Mouse (Mus musculus): ENCODE data around the gene Ccnt2.
"Not testable (repeated sequence)": the region's sequence is repeated elsewhere in the genome, so short reads cannot be mapped to it uniquely, and the experiment has no call there.

The Ccnt2 gene

GRCm38 (mm10) chr1:127773803-127774500 lies at the start of gene Ccnt2:
Gene Ccnt2, plus strand, starts transcription at chr1:127774164.
- DNase-seq (ENCODE audit: extremely low read depth, low read depth, low spot score): peak; percentile 83

- no peak for DNase-seq (ENCODE audit: extremely low read depth, low read depth, low spot score)
Measured at GRCm38 (mm10) chr1:127729096-127729495, 44.9 kb upstream of the Ccnt2 start, which contains the start of gene Acmsd. Gene Acmsd, plus strand, starts transcription at chr1:127729413.

- DNase-seq (ENCODE audit: extremely low read depth, low read depth, low spot score): no peak
Measured at GRCm38 (mm10) chr1:127731086-127731485, 42.9 kb upstream of the Ccnt2 start.

DNA sequence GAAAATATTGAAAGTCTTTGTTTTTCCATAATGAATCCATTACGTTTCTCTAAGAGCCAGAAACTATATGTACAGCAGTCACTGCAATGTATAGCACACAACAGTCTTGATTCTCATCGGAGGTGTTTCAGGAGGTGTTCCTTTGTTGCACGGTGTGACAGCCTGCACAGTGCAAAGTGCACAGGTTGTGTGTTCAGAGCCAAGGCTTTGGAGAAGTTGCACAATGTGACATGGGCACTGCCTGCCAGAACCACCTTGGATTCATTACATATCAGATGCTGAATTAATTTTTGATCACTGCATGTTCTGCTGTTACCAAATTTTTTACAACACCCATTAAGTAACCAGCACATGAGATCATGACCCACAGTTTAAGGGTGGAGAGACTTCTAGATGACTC lies 41.5 kb upstream of the Ccnt2 start:
- DNase-seq (ENCODE audit: extremely low read depth, low read depth, low spot score): no peak

- no peak for DNase-seq (ENCODE audit: extremely low read depth, low read depth, low spot score)
Measured at GRCm38 (mm10) chr1:127732841-127733240, 41.1 kb upstream of the Ccnt2 start.

GRCm38 (mm10) chr1:127735356-127735755 lies 38.6 kb upstream of the Ccnt2 start:
- DNase-seq (ENCODE audit: extremely low read depth, low read depth, low spot score): no peak

DNA sequence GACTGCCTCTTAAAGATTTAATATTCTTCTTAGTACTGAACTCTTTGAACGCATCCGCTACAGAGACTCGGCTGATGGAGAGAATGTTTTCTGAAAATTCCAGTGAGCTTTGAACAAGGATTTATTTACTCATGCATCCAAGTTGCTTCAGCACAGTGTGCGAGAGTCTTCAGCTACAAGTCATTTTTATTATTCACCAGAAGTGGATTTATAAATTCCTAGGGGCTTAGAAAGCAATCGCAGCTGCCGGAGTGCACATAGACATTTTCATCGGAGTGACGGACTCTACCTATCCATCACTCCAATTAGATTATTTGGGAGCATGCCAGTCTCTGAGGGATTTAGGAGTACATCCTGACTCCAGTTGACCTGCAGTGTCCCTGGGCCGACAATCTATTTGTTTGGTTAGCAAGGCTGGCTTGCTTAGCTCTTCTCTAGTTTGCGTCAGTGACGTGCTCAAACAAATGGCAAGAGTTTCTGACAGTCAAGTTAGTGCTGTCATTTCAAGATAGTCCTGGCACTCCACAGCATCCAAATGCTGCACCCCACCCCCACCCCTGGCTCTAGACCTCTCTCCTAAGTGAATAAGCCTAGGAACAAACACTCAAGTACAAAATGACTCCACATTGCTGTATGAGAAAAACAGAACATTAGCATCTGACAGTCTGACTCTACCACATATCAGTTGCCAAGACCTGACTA lies 23.4 kb upstream of the Ccnt2 start:
- no peak for DNase-seq (ENCODE audit: extremely low read depth, low read depth, low spot score)

DNA sequence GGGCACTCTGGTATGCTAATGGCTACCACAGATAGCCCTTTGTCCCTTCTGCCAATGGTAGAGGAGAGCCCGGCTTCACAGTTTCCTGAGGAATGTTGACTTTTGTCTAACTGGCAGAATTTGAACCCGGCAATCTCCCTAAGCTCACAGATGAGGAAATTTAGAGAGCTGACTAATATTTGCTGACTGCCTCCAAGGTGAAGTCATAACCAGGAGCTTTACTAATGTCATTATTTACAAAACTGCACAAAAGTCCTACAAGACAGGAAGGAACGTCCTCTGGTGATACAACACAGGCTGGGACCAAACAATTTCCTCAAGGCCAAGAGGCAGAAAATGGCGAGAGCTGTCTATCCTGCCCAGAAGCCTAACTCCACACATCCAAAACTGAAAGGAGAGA lies 18.2 kb upstream of the Ccnt2 start:
- no peak for DNase-seq (ENCODE audit: extremely low read depth, low read depth, low spot score)

DNA sequence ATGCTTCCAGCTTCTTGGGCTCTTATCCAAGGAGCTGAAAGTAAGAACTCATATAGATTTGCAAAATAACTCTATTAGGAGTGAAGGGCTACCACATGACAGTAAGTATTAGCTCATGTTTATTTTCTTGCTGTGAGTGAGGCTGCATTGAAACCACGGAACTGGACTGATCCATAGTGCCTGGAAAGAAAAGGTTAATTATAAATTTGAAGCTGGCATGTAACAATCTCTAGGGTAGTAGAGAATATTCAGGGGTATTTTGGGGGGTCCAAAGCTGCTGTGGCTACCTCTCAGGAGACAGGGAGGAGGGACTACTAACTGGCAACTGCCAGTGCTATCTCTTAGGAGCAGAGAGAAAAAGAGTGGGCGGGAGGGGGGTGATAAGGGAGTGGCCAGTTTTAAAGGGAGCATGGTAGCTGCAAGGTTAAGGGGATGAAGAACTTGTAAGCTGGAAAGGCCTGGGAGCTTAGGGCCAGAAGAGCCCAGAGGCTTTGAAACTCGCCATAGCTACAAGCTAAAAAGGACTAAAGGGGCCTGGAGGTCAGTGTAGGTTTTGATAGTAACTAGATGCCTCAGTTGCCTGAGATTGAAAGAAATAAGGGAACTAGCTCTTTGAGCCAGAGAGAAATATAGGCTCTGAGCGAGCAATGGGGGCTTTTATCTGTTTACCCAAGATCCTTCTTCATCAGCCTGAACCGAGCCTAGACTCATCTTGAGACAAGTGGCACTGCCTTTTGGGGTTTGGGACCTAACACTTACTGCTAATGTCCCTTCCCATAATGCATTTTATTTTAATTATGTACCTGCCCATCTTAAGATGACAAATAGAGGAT lies 17.4 kb upstream of the Ccnt2 start:
- DNase-seq (ENCODE audit: extremely low read depth, low read depth, low spot score): no peak

GRCm38 (mm10) chr1:127757164-127757545 lies 16.8 kb upstream of the Ccnt2 start:
- DNase-seq (ENCODE audit: extremely low read depth, low read depth, low spot score): not testable (repeated sequence)

DNA sequence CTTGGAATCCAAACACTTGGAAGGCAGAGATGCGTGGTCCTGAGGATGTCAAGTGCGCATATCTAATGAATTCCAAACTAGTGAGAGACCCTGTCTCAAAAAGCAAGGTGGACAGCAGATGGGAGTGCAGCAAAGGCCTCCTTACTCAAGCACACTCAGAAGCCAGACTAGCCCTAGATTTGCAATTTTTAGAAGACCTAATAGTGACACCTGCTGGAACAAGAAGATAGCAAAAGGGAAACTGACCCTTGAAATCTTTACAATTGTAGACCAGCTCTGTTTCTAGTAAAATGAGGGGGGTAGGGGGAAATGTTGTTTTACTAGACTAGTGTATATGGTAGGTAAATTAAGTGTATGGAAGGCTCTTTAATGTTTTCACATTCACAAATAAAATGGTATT lies 8.5 kb upstream of the Ccnt2 start:
- no peak for DNase-seq (ENCODE audit: extremely low read depth, low read depth, low spot score)

DNA sequence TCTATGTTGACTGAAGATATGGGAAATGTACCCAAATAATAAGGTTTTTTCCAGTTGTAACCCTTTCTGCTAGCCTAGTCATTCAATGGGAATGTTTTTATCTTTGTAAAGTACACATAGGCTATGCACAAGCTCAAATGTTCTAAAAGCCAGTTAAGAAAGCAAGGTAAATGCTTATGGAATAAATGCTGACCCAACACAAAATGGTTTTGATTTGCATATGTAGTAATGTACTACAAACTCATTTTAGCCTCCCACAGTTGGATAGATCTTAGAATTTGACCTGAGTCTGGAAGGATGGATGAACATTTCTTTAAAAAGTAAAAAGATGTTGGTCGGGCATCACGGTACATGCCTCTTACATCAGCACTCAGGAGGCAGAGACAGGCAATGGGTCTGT lies 7.2 kb upstream of the Ccnt2 start:
- no peak for DNase-seq (ENCODE audit: extremely low read depth, low read depth, low spot score)

- DNase-seq (ENCODE audit: extremely low read depth, low read depth, low spot score): peak; percentile 8
Measured at GRCm38 (mm10) chr1:127773198-127773802, 664 bp upstream of the Ccnt2 start.

GRCm38 (mm10) chr1:127774501-127774880 lies 527 bp downstream of the Ccnt2 start:
- DNase-seq (ENCODE audit: extremely low read depth, low read depth, low spot score): no peak

DNA sequence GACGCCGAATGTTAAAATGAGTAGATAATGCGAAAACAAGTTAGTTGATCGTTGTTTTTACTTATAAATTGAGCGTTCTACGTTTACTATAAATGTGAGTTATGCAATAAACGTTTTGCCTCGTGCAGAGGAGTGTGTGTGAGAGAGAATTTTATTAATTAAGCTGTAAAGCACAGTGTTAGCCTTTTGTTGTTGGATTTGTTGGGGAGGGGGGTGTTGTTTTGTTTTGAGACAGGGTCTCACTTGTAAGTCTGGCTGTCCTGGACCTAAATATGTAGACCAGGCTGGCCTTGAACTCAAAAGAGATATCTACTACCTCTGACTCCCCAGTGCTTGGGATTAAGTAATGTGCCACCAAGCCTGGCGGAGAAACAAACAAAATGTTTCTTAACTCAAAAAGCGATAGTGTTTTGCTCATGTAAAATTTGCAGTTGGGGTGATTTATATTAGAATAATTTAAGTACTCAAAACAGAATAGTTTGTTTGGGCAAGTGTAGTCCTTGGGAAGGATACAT lies 1.3 kb downstream of the Ccnt2 start:
- DNase-seq (ENCODE audit: extremely low read depth, low read depth, low spot score): no peak

- DNase-seq (ENCODE audit: extremely low read depth, low read depth, low spot score): no peak
Measured at GRCm38 (mm10) chr1:127776246-127776645, 2.3 kb downstream of the Ccnt2 start.

DNA sequence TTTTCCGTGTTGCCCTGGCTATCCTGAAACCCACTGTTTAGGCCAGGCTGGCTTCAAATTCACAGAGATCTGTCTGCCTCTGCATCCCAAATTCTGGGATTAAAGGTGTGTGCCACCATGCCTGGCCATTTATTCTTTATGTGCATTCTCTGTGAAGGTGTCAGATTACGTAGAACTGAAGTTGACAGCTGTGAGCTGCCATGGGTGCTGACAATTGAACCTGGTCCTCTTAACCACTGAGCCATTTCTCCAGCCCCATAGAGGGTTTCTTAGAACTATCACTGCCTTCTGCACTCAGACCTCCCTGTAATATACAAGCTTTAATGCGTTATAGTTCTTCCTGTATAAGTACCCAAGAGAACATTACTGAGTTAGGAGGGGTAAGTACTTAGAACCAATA lies 4.6 kb downstream of the Ccnt2 start:
- DNase-seq (ENCODE audit: extremely low read depth, low read depth, low spot score): no peak

- no peak for DNase-seq (ENCODE audit: extremely low read depth, low read depth, low spot score)
Measured at GRCm38 (mm10) chr1:127780142-127780541, 6.2 kb downstream of the Ccnt2 start.

DNA sequence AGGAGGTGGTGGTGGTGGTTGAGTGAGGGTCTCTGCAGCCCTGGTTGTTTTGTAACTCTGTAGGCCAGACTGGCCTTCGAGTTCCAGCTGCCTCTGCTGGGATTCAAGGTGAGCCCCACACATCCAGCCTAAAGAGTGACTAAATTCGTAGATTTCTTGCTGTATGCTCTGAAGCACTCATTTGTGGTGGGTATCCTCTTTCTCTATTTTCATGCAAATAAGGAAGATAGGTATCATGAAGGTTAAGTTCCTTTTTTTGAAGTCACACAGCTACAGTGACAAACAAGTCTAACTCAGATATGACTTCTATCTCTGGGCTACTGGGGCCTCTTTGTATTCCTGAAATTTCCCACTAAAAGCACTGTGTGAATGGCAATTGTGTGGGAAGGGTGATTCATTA lies 6.9 kb downstream of the Ccnt2 start:
- DNase-seq (ENCODE audit: extremely low read depth, low read depth, low spot score): no peak

- DNase-seq (ENCODE audit: extremely low read depth, low read depth, low spot score): no peak
Measured at GRCm38 (mm10) chr1:127783862-127784261, 9.9 kb downstream of the Ccnt2 start.

DNA sequence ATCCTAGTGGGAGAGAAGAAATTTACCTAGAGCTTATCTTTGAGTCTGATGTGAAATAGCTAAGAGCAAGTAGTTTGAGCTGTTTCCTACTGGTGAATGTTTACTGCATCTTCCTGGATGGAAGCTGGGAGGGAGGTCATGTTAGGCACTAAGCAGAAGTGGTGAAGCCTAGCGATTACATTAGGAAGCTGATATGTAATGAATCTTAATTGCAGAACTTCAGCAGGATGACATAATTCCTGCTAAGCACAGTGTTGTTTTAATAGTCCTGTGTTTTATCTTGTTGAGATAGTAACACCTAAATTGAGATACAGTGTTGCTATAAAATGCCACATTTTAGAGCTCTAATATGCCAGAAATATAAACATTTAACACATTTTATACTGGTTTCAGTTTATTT lies 11.9 kb downstream of the Ccnt2 start:
- no peak for DNase-seq (ENCODE audit: extremely low read depth, low read depth, low spot score)

All from fat pad, adult 2 months (tissue).